Mouse (Mus musculus) intestine, postnatal 0 days (tissue): Measurements from ENCODE around the gene Ppp1r13l. TPM values are rescaled to one million over a fixed set of nuclear protein-coding genes. Genes with fewer than 3 reads are reported as not detected.

Source experiments
- ATAC-seq: fragments of 200-750 bp; cut with Nextera tagmentation; 2 replicates; pipeline ENCODE4 v1.8.0; 2017; ENCODE audit warnings: mild to moderate bottlenecking, moderate TSS enrichment, moderate library complexity
- H3K27ac ChIP-seq: fragments of 300-500 bp; sonication (generic); 2 replicates; pipeline ENCODE4 v1.5.1; 2014; ENCODE audit warnings: mild to moderate bottlenecking, low read depth, low read length, moderate library complexity
- H3K27me3 ChIP-seq: fragments of 300-500 bp; sonication (generic); replicated peaks from 2 replicates; pipeline ENCODE4 v1.6.1; 2014; ENCODE audit warnings: low read length, mixed read lengths; ENCODE audit not compliant: control insufficient read depth, insufficient read depth
- H3K36me3 ChIP-seq: fragments of 300-500 bp; sonication (generic); 2 replicates; pipeline ENCODE4 v1.6.1; 2014; ENCODE audit warnings: mild to moderate bottlenecking, moderate library complexity; ENCODE audit not compliant: control insufficient read depth, insufficient read depth
- H3K4me1 ChIP-seq: fragments of 300-500 bp; sonication (generic); replicated peaks from 2 replicates; pipeline ENCODE4 v1.6.1; 2014; ENCODE audit warnings: antibody characterized with exemption, low read length, mixed read lengths; ENCODE audit not compliant: control insufficient read depth, insufficient read depth
- H3K4me2 ChIP-seq: fragments of 300-500 bp; sonication (generic); replicated peaks from 2 replicates; pipeline ENCODE4 v1.6.1; 2014; ENCODE audit warnings: low read depth, mild to moderate bottlenecking, moderate library complexity
- H3K4me3 ChIP-seq: fragments of 300-500 bp; sonication (generic); 2 replicates; pipeline ENCODE4 v1.5.1; 2014; ENCODE audit warnings: low read depth, low read length
- H3K9ac ChIP-seq: fragments of 300-500 bp; sonication (generic); 2 replicates; pipeline ENCODE4 v1.6.1; 2014; ENCODE audit warnings: mild to moderate bottlenecking, low read depth, low read length
- H3K9me3 ChIP-seq: fragments of 300-500 bp; sonication (generic); 2 replicates; pipeline ENCODE4 v1.6.1; 2016; ENCODE audit warnings: mixed run types; ENCODE audit not compliant: control insufficient read depth
- CTCF ChIP-seq: sonication (generic); IDR thresholded peaks from 2 replicates; pipeline ENCODE4 v1.5.1; 2016; ENCODE audit warnings: low read depth, mild to moderate bottlenecking, control low read depth, antibody characterized with exemption, moderate library complexity
- WGBS: fragments of 180-500 bp; shearing (Covaris S2); extraction: QIAGEN DNeasy Blood & Tissue Kit; methylation state at CpG from one replicate; pipeline ENCODE4 v1.1.7; 2014; 5-methylcytosine and 5-hydroxymethylcytosine counted together
- polyA plus RNA-seq: library from polyadenylated mRNA; unstranded; fragments of >200 nt; fragmentation: Nextera tagmentation; extraction: Ambion mirVana; gene quantifications from 2 replicates; pipeline ENCODE4 v1.2.1, GENCODE M21; 2015

Ppp1r13l gene
- polyA plus RNA-seq, 1 experiment from 2014 or later, result 1.4 TPM

GRCm38 (mm10) chr7:19318676-19319075 lies 40.9 kb upstream of the Ppp1r13l start:
- WGBS, result 72% methylated on average over 7 of the region's 7 CpGs

GRCm38 (mm10) chr7:19319458-19319857 lies 40.1 kb upstream of the Ppp1r13l start:
- WGBS, result 17% methylated on average over 9 of the region's 9 CpGs
- Histone ChIP-seq H3K4me3 (peak overlapping the region; percentile 45), H3K4me1 (no peaks in the 10 kb centered on the region), H3K4me2 (peak overlapping the region; percentile 79), H3K9me3 (no peaks in the 10 kb centered on the region), H3K36me3 (no peaks in the 10 kb centered on the region), H3K27ac (no peak overlapping the region), H3K27me3 (0 out of 2 replicates have a peak, but pooled peaks cover 14% of the 10 kb centered on the region), H3K9ac (no peak overlapping the region)
- no peak for TF ChIP-seq CTCF
- ATAC-seq, result peak; percentile 52

More at GRCm38 (mm10) chr7:19318676-19319075, 40.9 kb upstream of the Ppp1r13l start:
- Histone ChIP-seq H3K4me1 (no peaks in the 10 kb centered on the region), H3K9me3 (no peaks in the 10 kb centered on the region), H3K9ac (no peak overlapping the region), H3K27ac (no peak overlapping the region), H3K27me3 (0 out of 2 replicates have a peak, but pooled peaks cover 20% of the 10 kb centered on the region), H3K36me3 (no peaks in the 10 kb centered on the region), H3K4me3 (no peak overlapping the region), H3K4me2 (no peak overlapping the region)
- ATAC-seq, result no peak
- no peak for TF ChIP-seq CTCF

- no peaks in the 10 kb centered on the region for H3K4me1 ChIP-seq
- under 1% methylated on average over 41 of the region's 41 CpGs for WGBS
- peak overlapping the region; percentile 79 for H3K4me2 ChIP-seq
- no peak overlapping the region for H3K9ac ChIP-seq
- H3K4me3 ChIP-seq, result peak overlapping the region; percentile 45
- no peaks in the 10 kb centered on the region for H3K9me3 ChIP-seq
- no peak overlapping the region for H3K27ac ChIP-seq
- no peaks in the 10 kb centered on the region for H3K36me3 ChIP-seq
- ATAC-seq, result peak; percentile 93
- 0 out of 2 replicates have a peak, but pooled peaks cover 14% of the 10 kb centered on the region for H3K27me3 ChIP-seq
- no peak for TF ChIP-seq CTCF
Measured at GRCm38 (mm10) chr7:19319906-19320305, 39.6 kb upstream of the Ppp1r13l start.

GRCm38 (mm10) chr7:19320637-19321036 lies 38.9 kb upstream of the Ppp1r13l start:
- no peak overlapping the region for H3K27ac ChIP-seq
- no peaks in the 10 kb centered on the region for H3K4me1 ChIP-seq
- 0 out of 2 replicates have a peak, but pooled peaks cover 14% of the 10 kb centered on the region for H3K27me3 ChIP-seq
- ATAC-seq, result no peak
- H3K36me3 ChIP-seq, result no peaks in the 10 kb centered on the region
- H3K9ac ChIP-seq, result no peak overlapping the region
- TF ChIP-seq CTCF, result no peak
- peak overlapping the region; percentile 45; the same call in 1 of the 2 replicates for H3K4me3 ChIP-seq
- peak overlapping the region; percentile 79 for H3K4me2 ChIP-seq
- WGBS, result 37% methylated on average over 7 of the region's 7 CpGs
- no peaks in the 10 kb centered on the region for H3K9me3 ChIP-seq

GRCm38 (mm10) chr7:19321464-19321863 lies 38.1 kb upstream of the Ppp1r13l start:
- Histone ChIP-seq H3K9ac (no peak overlapping the region), H3K9me3 (no peaks in the 10 kb centered on the region), H3K4me1 (no peaks in the 10 kb centered on the region), H3K36me3 (no peaks in the 10 kb centered on the region), H3K4me2 (no peak overlapping the region), H3K27ac (no peak overlapping the region), H3K27me3 (0 out of 2 replicates have a peak, but pooled peaks cover 14% of the 10 kb centered on the region), H3K4me3 (no peak overlapping the region)
- 31% methylated on average over 5 of the region's 5 CpGs for WGBS
- ATAC-seq, result peak; percentile 28; the same call in 1 of the 2 replicates
- TF ChIP-seq CTCF, result no peak

GRCm38 (mm10) chr7:19322489-19322888 lies 37.1 kb upstream of the Ppp1r13l start:
- H3K9ac ChIP-seq, result no peak overlapping the region
- no peaks in the 10 kb centered on the region for H3K4me1 ChIP-seq
- H3K27ac ChIP-seq, result no peak overlapping the region
- H3K9me3 ChIP-seq, result no peaks in the 10 kb centered on the region
- no peak overlapping the region for H3K4me2 ChIP-seq
- WGBS, result 40% methylated on average over 9 of the region's 9 CpGs
- H3K36me3 ChIP-seq, result no peaks in the 10 kb centered on the region
- TF ChIP-seq CTCF, result no peak
- no peak for ATAC-seq
- no peak overlapping the region for H3K4me3 ChIP-seq
- 0 out of 2 replicates have a peak, but pooled peaks cover 11% of the 10 kb centered on the region for H3K27me3 ChIP-seq
